Mouse (Mus musculus): ENCODE data around the gene Gm21310. TPM values are rescaled to one million over a fixed set of nuclear protein-coding genes. Genes with fewer than 3 reads are reported as not detected.
"Not testable (repeated sequence)": the region's sequence is repeated elsewhere in the genome, so short reads cannot be mapped to it uniquely, and the experiment has no call there.

Gene Gm21310
- not detected in 2 replicates for polyA plus RNA-seq (2016; fragmentation: Nextera tagmentation; extraction: Ambion mirVana)

DNA sequence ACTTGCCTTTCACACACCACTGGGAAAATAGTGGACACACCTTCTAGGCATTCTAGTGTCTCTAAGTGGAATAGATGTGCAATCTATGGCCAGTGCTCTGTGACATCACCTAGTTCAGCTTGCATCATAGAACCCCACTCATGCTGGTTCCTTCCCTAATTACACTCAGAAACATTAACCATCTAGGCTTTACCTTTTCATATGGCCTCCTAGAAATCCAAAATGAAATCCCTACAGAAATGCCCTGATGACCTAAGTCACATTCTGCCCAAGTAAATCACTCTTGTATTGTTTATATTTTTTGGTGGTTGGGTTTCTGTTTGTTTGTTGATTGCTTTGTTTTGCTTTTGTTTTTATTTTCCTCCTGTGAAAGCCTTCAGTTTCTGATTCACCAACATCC is at the start of gene Gm21310:
Gene Gm21310, minus strand, starts transcription at position 101 of the 400 bp plus-strand sequence.
- H3K27me3 ChIP-seq (ENCODE audit: low read depth, poor library complexity, severe bottlenecking); H3K27ac ChIP-seq; H3K4me1 ChIP-seq; H3K36me3 ChIP-seq; H3K9me3 ChIP-seq (replicated peaks); DNase-seq (ENCODE audit: low spot score); H3K4me3 ChIP-seq: not testable (repeated sequence)

Other genes starting within 250 kb of the Gm21310 start
- gene Gm20834, start 177.4 kb upstream of the Gm21310 start, polyA plus RNA-seq (2016; fragmentation: Nextera tagmentation; extraction: Ambion mirVana), result not detected in 2 replicates